Mouse (Mus musculus): ENCODE data around the gene Maml3.
A peak's percentile ranks its signal among the peaks of the same experiment; 100 is the strongest.

Gene Maml3

DNA sequence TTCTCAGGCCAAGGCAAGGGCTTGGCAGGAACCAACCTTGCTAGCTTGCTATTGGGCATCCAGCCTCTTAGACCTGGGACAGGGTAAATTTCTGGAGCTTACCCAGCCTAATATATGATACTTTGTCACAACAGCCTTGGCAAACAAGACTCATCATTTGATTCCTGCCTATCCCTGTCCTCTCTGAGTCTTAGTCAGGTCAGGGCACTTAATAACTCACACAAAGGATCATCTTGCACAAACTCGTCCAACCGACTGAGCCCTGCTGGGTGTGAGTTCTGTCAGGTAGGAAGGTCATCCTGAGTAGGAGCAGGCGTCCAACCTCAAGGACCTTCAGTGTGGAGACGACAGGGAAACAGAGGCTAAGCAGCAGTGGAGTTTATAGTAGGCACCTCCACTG, 233.5 kb downstream of the Maml3 start:
- no peak for DNase-seq (ENCODE audit: low read depth)

DNA sequence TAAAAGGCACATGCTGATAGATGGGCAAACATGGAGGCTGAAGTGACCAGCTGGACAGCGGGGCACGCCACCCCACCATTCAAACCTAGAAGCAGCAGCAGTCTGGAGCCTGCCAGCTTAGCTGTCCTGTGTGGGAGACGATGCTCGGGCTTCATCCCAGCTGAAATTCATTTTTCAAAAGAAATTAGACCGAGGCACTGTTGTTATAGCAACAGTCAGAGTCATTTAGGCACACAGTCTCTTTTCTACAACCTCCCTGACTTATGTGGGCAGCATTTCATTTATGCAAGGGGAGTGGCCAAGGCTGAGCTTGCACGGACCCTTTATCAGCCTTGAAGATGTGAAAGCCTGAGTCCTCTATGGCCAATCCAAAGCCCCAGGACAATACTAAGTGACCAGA, 234.9 kb downstream of the Maml3 start:
- no peak for DNase-seq (ENCODE audit: low read depth)

DNA sequence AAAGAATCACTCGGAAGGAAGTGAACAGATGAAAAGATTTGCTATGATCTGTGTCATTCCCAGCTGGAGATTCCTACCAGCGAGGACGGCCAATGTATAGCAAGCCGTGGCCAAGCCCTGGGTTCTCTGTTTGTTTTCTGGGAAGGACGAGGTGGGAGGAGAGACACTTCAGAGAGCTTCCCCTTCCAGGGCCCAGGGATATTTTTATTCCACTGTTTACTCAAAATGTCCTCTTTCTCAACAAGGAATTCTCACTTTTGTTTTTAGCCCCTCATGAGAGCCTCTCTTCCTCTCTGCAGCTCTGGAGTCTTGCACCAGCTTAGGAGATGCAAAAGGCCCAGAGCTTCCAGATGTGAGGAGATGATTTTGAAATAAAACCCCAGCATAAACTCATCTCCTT, 236.0 kb downstream of the Maml3 start:
- peak; percentile 39 for DNase-seq (ENCODE audit: low read depth)

DNA sequence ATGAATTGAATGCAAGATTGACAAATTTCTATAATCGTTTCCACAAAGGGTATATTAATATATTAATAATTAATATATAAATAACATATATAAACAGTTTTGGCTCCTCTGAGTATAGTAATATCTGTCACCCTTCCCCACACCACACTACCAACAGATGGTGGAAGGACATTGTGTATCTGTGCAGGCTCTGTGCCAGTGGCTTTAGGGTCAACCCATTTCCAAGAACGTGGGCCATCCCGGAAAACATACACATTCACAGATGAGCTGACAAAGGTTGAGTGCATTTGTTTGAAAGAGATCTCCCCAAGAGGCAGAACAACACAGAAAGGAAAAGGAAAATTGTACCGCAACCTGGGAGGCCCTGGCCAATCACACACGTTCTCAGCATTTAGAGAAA, 238.4 kb downstream of the Maml3 start:
- DNase-seq (ENCODE audit: low read depth) = no peak

DNA sequence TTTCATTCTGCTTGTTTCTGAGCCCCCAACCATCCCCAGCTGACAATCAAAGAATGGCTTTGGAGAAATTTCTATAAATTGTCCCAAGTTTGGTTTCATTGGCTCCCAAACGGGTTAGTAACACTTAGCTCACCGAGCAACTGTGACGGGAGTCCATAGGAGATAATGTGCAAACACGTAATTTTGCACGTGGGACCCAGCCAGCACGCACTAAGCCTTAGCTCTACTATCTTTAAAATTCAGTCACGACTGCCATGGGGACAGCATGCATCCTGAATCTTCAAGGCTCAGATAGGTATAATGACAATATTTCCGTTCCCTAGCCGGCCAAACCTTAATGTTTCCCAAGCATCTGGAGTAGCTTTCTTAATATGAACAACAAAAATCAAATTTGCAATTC, 243.2 kb downstream of the Maml3 start:
- DNase-seq (ENCODE audit: low read depth) = no peak

DNA sequence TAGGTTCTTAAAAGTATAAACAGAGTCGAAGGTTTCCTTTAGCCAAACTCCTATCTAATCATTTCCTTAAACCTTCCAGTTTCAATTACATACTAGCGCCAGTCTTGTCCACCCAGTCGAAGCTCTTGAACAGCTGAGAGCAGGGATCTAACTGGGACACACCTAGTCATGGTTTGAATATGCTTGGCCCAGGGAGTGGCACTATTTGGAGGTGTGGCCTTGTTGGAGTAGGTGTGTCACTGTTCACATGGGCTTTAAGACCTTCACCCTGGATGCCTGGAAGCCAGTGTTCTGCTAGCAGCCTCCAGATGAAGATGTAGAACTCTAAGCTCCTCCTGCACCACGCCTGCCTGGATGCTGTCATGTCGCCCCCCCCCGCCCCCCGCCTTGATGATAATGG, 244.4 kb downstream of the Maml3 start:
- no peak for DNase-seq (ENCODE audit: low read depth)

DNA sequence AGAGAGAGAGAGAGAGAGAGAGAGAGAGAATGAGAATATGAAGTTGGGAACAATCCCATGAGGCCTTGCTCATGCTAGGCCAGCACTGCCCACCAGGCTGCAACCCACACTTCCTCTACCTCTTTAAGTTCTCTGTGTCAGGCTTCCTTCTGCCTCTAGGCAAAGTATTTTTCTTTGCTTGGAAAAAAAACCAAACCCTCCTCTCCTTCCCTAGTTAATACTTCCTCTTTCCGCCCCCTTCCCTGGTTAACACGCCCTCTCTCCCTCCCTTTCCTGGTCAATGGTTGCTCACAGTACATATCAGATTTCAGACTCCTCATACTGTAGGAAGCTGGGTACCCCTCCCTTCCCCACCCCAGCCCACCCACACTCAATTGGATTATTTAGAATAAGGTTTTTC, 245.7 kb downstream of the Maml3 start:
- peak; percentile 18 for DNase-seq (ENCODE audit: low read depth)

DNA sequence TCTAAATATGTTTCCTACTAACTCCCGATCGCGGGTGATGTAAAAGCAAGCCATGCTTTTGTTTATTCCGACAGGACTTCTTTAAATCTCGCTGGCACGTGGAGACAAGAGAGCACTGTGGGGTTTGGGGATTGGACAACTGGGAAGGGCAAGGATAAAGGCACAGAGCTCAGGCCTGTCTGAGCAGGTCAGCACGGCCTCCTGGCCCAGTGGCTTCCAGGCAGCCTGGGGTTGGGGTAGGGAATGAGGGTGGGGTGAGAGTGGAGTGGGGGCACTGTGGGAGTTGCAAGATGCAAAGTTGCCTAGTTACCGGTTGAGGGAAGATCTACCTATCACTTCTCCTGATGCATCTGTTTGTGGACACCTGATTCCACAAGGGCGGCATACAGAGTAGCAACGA, 250.7 kb downstream of the Maml3 start:
- DNase-seq (ENCODE audit: low read depth) = no peak

DNA sequence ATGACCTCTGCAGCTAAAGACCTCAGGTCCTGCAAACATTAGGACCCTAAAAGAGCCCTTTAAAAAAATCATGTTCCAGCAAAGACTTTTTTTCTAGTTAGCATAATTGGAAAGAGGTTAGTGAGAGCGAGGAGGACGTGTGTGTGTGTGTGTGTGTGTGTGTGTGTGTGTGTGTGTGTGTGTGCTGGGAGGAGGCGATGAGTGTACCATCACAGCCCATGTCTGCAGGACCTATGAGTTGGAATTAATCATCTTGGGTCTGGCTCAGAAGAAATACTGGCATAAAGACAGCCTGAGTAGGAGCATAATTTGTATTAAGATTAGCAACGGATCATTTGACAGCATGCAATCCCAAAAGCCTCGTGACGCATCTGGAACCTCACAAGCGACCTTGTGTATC, 251.3 kb downstream of the Maml3 start:
- no peak for DNase-seq (ENCODE audit: low read depth)

DNA sequence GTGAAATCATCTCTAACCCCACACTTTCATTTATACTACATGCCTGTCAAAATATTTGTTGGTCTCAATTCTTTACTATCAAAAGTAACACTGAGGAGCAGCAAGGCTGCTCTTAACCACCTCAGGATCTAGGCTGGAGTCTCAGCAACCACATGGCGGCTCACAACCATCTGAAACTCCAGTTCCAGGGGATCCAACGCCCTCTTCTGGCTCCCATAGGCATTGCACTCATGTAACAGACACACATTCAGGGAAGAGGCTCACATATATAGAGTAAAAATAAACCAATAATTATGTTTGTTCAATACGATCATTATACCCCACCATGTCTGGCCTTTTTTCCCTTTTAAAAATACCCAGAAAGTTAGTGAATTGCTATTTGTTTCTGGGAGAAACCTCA, 252.2 kb downstream of the Maml3 start:
- DNase-seq (ENCODE audit: low read depth) = no peak

DNA sequence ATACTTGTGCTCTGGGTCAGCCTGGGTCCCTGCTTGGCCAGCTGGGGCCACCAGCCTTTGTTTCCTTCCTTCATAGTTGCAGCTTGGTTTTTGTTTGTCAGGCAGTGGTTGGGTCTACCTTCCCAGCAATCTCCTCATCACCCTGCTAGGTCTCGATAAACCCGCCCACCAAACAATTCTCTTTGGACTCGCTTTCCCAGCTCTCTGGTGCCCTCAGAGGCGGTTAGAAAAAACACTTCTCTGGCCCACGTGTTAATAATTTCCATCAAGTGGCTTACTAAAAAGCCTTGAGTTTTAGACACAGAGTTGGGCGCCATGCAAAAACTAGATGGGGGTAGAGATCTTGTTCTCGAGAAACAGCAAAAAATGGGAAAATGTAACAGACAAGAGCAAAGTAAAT, 253.3 kb downstream of the Maml3 start:
- DNase-seq (ENCODE audit: low read depth) = no peak

DNA sequence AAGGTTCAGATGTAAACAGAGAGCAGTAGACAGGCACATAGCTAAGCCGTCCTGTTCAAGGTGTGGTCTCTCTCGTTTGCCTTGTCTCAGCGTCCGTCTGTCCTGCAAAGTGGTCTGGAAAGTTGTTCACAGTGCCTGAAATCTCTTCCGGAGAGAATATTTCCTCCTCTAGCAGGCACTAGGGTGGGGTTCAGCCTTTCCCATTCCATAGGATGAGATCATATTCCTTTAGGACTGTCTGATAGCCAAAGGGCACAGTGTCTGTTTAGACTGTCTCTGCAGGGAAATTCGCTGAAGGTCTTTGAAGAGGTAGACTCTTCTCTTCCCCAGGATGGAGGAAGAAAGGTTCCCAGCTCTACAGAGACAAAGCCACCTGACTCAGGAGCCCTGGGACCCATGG, 255.4 kb downstream of the Maml3 start:
- DNase-seq (ENCODE audit: low read depth) = no peak

DNA sequence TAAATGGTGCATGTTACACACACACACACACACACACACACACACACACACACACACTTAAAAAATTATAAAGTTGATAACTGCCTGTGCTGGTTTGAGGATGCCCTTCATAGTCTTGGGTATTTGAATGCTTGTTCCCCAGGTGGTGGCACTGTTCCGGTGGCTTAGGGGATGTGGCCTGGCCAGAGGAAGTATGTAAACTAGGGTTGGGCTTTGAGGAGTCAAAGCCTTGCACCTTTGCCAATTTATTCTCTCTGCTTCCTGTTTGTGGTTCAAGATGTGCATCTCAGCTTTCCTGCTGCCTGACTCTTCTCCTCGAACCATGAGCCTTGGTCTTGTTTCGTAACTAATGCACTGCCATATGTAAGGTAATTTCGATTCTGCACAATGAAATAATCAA, 257.6 kb downstream of the Maml3 start:
- DNase-seq (ENCODE audit: low read depth) = no peak

DNA sequence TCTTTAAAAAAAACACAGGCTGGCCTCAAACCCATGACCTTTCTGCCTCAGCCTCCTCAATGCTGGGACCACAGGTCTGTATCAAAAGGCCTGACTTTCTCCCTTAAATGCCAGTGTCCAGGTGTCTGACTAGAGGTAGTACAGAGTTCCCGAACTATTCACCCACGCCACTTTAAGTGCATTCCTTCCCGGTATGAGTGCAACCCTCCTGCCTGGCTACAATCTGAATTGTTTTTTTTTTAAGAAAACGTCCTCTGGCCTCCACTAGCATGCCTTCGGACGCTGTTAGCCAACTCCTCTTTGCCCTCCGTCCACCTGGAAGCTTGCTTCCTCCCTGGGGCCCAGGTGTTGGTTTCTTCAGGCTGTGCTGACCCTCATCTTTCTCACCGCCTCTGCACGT, 260.6 kb downstream of the Maml3 start:
- no peak for DNase-seq (ENCODE audit: low read depth)

DNA sequence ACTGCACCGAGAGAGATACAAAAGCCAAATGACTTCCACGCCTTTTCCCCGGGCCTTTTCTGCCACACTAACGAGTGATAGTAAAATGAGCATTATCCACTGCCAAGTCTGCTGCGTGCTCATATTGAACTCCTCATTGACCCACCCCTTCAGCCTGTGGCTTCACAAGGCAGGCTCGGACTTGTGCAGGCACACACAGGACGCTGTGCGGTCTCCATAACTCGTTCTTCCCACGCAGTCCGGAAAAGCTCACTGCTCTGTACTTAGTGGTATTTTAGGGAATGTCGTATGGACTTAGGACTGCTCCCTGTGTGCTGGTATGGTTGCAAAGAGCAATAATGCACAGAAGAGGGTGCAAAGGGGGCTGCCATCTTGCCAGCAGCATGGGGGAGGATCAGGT, 262.7 kb downstream of the Maml3 start:
- no peak for DNase-seq (ENCODE audit: low read depth)

DNA sequence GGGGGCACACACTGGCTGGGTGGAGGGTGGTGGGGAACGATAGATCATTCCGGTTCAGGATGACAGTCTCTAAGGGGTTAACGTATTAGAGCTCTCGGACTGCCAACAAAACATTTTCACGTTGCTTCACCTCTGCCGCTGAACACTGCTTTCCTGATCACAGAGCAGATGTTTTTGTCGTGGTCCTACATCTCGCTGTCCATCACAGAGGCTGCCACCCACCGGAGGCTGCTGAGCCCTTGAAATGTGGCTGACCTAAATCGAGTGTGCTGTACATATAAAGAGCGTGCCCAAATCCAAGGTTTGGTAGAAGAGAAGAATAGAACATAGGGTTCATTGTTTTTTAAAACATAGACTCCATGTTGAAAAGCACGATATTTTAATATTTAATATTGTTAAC, 263.3 kb downstream of the Maml3 start:
- no peak for DNase-seq (ENCODE audit: low read depth)

DNA sequence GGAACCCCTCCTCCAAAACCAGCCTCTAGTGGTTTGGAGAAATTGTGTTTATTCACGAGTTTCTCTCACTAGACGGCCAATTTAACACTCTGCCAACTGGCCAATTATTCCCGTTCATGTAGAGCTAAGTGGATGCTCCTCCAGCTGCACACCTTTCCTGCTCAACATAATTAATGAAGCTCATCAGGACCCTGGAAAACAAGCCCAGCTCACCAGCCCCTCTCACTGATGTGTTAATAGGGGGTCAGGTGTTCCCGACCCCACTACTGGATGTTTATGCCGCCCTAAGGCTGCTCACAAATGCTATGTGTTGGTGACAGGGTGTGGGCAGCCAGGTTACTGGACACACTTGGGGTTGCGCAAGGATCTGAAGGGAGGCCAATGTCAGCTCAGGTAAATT, 263.7 kb downstream of the Maml3 start:
- DNase-seq (ENCODE audit: low read depth) = no peak

DNA sequence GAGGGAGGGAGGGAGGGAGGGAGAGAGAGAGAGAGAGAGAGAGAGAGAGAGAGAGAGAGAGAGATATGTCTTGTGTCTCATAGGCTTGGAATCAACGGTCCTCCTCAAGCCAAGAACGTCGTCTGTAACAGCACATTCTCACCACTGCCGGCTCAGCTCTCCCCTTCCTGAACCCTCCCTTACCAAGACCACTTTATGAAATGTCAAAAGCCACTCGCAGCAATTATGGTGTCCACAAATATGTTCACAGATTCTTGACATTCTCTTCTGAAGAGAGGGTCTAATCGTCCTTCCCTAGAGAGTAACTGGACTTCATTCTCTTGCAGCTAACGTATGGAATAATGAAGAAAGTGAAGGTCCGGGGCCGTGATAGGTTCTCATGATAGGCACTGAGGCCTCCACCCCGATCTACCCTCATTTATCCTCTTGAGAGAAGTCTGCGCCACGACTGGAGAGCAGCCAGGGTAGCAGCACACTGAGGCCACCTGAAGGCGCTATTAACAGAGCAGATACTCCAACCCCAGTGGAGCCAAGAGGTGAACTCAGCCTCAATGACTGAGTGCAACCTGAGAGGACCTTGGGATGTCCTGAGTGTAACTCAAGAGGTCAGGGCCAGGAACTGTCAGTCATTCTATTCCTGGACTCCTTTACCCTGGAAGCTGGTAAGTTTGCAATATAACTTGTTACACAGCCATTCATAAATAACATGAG, 264.6 kb downstream of the Maml3 start:
- no peak for DNase-seq (ENCODE audit: low read depth)

DNA sequence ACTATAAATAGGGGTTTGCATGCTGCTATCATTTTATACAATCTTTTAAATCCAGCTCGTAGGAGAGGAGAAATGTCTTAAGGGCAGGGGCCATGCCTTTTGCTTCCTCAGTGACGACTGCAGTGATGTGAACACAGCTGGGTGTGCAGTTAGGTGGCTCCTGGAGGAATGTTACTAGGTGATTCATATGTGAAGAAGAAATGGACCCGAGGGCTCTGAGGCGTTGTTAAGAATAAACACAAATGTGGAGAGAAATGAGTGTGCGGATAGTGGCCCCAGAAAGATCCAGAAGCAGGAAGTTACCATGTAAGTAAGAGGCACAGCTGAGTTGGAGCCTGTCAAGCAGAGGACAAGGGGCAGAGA, 265.5 kb downstream of the Maml3 start:
- no peak for DNase-seq (ENCODE audit: low read depth)

DNA sequence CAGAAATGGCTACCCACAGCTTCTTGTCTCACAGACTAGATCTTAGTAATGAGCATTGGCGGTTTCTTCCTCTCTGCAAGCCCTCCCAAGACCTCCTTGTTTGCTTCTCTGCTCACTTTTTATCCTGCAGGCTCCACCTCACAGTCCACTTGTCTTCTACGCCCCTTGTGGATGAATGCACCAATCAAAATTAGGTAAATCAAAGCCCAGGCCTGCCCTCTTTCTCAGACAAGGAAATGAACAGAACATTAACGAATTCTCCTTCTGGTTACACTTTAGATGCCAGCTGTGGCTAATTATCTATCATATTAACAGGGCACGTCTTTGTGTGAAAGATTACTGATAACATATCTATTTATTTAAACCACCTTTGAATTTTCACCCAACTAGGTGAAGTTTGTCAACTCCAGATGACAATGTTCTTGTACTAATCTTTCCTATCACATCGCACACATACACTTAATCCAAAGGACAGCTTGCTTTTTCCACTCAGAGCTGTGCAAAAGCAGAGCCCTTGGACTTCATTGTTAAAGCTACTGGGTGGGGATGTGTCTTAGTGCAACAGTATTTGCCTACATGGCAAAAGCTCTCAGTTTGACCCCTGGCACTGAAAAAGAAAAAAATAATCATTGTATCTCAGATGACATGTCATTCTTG, 266.1 kb downstream of the Maml3 start:
- DNase-seq (ENCODE audit: low read depth) = no peak

DNA sequence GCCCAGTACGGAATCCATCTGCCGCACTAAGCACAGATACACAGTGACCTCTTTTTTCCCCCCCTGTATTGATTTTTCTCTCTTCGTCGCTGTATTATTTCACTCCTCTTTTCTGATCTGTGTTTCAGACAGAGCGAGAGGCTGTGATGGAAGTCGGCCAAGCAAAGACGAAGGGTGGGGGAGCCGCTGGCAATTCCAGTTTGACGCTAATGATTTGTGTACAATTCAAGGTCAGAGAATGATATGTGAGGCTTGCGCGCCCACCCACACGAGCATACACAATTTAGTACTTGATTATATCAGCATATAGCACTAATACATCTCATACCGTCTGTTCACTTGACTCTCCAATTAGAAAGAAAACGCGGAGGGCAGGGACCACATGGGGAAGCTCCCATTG, 271.9 kb downstream of the Maml3 start:
- no peak for DNase-seq (ENCODE audit: low read depth)

DNA sequence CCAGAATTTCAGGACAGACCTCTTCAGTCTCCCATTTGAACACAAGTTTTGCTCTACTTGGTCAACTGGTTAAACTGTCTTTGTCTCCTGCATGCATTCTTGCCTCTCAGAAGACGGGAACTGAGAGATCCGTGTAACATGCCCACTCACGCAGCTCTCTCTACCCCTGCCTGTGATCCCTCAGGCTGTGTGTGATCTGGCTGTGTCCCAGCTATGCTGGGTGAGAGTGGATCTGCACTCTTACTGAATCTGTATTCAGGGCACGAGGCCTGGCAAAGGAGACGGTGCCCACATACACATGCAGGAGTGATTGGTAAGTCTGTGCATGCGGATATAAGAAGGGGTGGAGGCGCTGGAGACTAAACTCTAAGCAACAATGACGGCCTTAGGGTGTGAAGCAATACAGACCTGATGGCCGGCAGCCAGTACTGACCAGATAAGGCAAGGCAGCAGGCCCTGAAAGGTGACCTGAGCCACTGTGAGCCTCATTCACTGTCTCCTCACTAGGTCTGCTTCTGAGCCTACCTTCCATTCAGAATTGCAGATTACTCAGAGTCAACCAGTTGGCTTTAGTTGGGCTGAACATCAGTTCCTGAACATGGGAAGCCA, 274.0 kb downstream of the Maml3 start:
- no peak for DNase-seq (ENCODE audit: low read depth)

DNA sequence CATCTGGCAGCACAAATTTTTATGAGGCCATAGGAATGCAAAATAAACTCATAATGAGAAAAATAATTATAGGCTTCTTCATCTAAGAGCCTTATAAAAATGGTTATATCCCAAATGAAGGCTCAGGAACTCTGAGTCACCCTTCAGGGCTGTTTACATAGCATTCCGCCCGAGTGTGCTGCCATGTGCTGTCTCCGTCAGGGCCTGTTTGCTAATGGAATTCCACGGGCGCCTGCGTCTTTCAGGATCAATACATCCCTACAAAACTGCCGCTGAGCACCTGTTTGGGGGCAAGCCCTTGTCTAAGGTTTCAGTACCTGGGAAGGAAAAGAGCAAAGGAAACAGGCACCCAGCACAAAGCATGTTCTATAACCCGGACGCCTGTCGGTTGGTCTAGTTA, 279.3 kb downstream of the Maml3 start:
- DNase-seq (ENCODE audit: low read depth) = no peak

DNA sequence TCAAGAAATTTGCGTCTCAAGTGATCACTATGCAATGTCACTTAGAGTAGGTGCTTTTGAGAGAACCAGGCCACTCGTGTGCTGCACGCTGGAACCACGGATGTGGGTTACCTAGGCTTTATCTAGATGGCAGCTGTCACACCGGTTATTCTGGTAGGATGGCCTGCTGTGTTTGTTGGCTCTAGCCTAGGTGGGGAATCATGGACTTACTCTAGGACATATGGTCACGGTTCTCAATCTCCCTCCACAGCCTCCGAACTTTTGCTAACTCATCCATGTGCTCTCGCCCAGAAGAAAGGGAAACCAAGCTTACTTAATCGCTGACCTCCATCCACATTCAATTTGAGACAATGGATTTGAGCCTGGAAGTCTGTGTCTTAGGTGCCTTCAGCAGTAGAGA, 280.4 kb downstream of the Maml3 start:
- no peak for DNase-seq (ENCODE audit: low read depth)

Measured in NIH3T3 (cell line).